Mouse (Mus musculus) neural tube, embryonic 12.5 days (tissue): Measurements from ENCODE around the gene Sema5b. TPM values are rescaled to one million over a fixed set of nuclear protein-coding genes. Genes with fewer than 3 reads are reported as not detected.

Source experiments
- ATAC-seq: fragments of 200-750 bp; cut with Nextera tagmentation; 2 replicates; pipeline ENCODE4 v1.8.0; 2017; ENCODE audit warnings: low read depth, mild to moderate bottlenecking, moderate TSS enrichment, moderate library complexity; ENCODE audit not compliant: low FRiP score
- H3K27ac ChIP-seq: fragments of 300-500 bp; sonication (generic); 2 replicates; pipeline ENCODE4 v1.5.1; 2016
- H3K27me3 ChIP-seq: fragments of 300-500 bp; sonication (generic); replicated peaks from 2 replicates; pipeline ENCODE4 v1.6.1; 2016; ENCODE audit warnings: mild to moderate bottlenecking
- H3K36me3 ChIP-seq: fragments of 300-500 bp; sonication (generic); 2 replicates; pipeline ENCODE4 v1.6.1; 2016; ENCODE audit warnings: mild to moderate bottlenecking
- H3K4me1 ChIP-seq: fragments of 300-500 bp; sonication (generic); 2 replicates; pipeline ENCODE4 v1.6.1; 2016
- H3K4me2 ChIP-seq: fragments of 300-500 bp; sonication (generic); replicated peaks from 2 replicates; pipeline ENCODE4 v1.6.1; 2016; ENCODE audit warnings: mild to moderate bottlenecking
- H3K4me3 ChIP-seq: fragments of 300-500 bp; sonication (generic); 2 replicates; pipeline ENCODE4 v1.5.1; 2016
- H3K9ac ChIP-seq: fragments of 300-500 bp; sonication (generic); 2 replicates; pipeline ENCODE4 v1.6.1; 2016; ENCODE audit warnings: mild to moderate bottlenecking
- H3K9me3 ChIP-seq: fragments of 300-500 bp; sonication (generic); 2 replicates; pipeline ENCODE4 v1.6.1; 2016; ENCODE audit warnings: mild to moderate bottlenecking
- WGBS: fragments of 180-500 bp; shearing (Covaris S2); methylation state at CpG from one replicate; pipeline ENCODE4 v1.1.7; 2016; 5-methylcytosine and 5-hydroxymethylcytosine counted together
- polyA plus RNA-seq: library from polyadenylated mRNA; unstranded; fragments of >200 nt; fragmentation: Nextera tagmentation; extraction: Ambion mirVana; gene quantifications from 2 replicates; pipeline ENCODE4 v1.2.1, GENCODE M21; 2016

Sema5b gene
- polyA plus RNA-seq, 1 experiment from 2014 or later = 46.1 TPM

GRCm38 (mm10) chr16:35625286-35626020 is 84.5 kb downstream of the Sema5b start:
- peaks cover 16% of the 10 kb centered on the region for H3K36me3 ChIP-seq
- H3K9ac ChIP-seq = no peak overlapping the region
- H3K4me2 ChIP-seq = no peak overlapping the region
- H3K4me3 ChIP-seq = no peak overlapping the region
- peaks cover 12% of the 10 kb centered on the region; the same call in 1 of the 2 replicates for H3K4me1 ChIP-seq
- WGBS = 76% methylated on average over 16 of the region's 16 CpGs
- no peak overlapping the region for H3K27ac ChIP-seq
- no peak for ATAC-seq
- H3K9me3 ChIP-seq = no peaks in the 10 kb centered on the region
- H3K27me3 ChIP-seq = no peaks in the 10 kb centered on the region

GRCm38 (mm10) chr16:35627992-35628607 is 87.2 kb downstream of the Sema5b start:
- H3K9me3 ChIP-seq = no peaks in the 10 kb centered on the region
- peak; percentile 48 for ATAC-seq
- no peak overlapping the region for H3K27ac ChIP-seq
- H3K4me2 ChIP-seq = no peak overlapping the region
- no peak overlapping the region for H3K4me3 ChIP-seq
- no peak overlapping the region for H3K9ac ChIP-seq
- no peaks in the 10 kb centered on the region for H3K27me3 ChIP-seq
- H3K4me1 ChIP-seq = peaks cover 12% of the 10 kb centered on the region; the same call in 1 of the 2 replicates
- H3K36me3 ChIP-seq = peaks cover 22% of the 10 kb centered on the region
- WGBS = 43% methylated on average over 10 of the region's 10 CpGs

GRCm38 (mm10) chr16:35630470-35631183 is 89.7 kb downstream of the Sema5b start:
- Histone ChIP-seq H3K4me1 (no peaks in the 10 kb centered on the region; the same call in 1 of the 2 replicates), H3K9ac (no peak overlapping the region), H3K27ac (no peak overlapping the region), H3K36me3 (peaks cover 25% of the 10 kb centered on the region), H3K4me3 (no peak overlapping the region), H3K27me3 (no peaks in the 10 kb centered on the region), H3K4me2 (no peak overlapping the region), H3K9me3 (no peaks in the 10 kb centered on the region)
- 67% methylated on average over 16 of the region's 16 CpGs for WGBS
- no peak for ATAC-seq

GRCm38 (mm10) chr16:35633058-35633457 is 92.1 kb downstream of the Sema5b start:
- H3K27ac ChIP-seq = no peak overlapping the region
- no peak for ATAC-seq
- no peak overlapping the region for H3K4me2 ChIP-seq
- no peaks in the 10 kb centered on the region for H3K9me3 ChIP-seq
- H3K4me3 ChIP-seq = no peak overlapping the region
- H3K36me3 ChIP-seq = peaks cover 25% of the 10 kb centered on the region
- no peaks in the 10 kb centered on the region for H3K27me3 ChIP-seq
- H3K4me1 ChIP-seq = no peaks in the 10 kb centered on the region
- H3K9ac ChIP-seq = no peak overlapping the region
- 35% methylated on average over 2 of the region's 2 CpGs for WGBS

- H3K9ac ChIP-seq = no peak overlapping the region
- no peak for ATAC-seq
- WGBS = 65% methylated on average over 4 of the region's 4 CpGs
Measured at GRCm38 (mm10) chr16:35634971-35635370, 94.0 kb downstream of the Sema5b start.

GRCm38 (mm10) chr16:35639505-35639904 is 98.6 kb downstream of the Sema5b start:
- no peak for ATAC-seq
- Histone ChIP-seq H3K4me3 (no peak overlapping the region), H3K4me1 (no peaks in the 10 kb centered on the region), H3K9me3 (no peaks in the 10 kb centered on the region), H3K36me3 (0 out of 2 replicates have a peak, but pooled peaks cover 7% of the 10 kb centered on the region), H3K4me2 (no peak overlapping the region), H3K27me3 (no peaks in the 10 kb centered on the region), H3K9ac (no peak overlapping the region), H3K27ac (no peak overlapping the region)
- 79% methylated on average over 3 of the region's 3 CpGs for WGBS

More at GRCm38 (mm10) chr16:35634971-35635370, 94.0 kb downstream of the Sema5b start:
- Histone ChIP-seq H3K4me3 (no peak overlapping the region), H3K4me2 (no peak overlapping the region), H3K4me1 (no peaks in the 10 kb centered on the region), H3K36me3 (peaks cover 18% of the 10 kb centered on the region; the same call in 1 of the 2 replicates), H3K27me3 (no peaks in the 10 kb centered on the region), H3K27ac (no peak overlapping the region), H3K9me3 (no peaks in the 10 kb centered on the region)

- H3K4me2 ChIP-seq = no peak overlapping the region
- WGBS = 78% methylated on average over 4 of the region's 4 CpGs
- no peaks in the 10 kb centered on the region for H3K27me3 ChIP-seq
- no peaks in the 10 kb centered on the region for H3K9me3 ChIP-seq
- H3K4me1 ChIP-seq = no peaks in the 10 kb centered on the region
- peaks cover 38% of the 10 kb centered on the region for H3K36me3 ChIP-seq
- no peak overlapping the region for H3K9ac ChIP-seq
- ATAC-seq = no peak
- no peak overlapping the region for H3K27ac ChIP-seq
- H3K4me3 ChIP-seq = no peak overlapping the region
Measured at GRCm38 (mm10) chr16:35648862-35649261, 107.9 kb downstream of the Sema5b start.

DNA sequence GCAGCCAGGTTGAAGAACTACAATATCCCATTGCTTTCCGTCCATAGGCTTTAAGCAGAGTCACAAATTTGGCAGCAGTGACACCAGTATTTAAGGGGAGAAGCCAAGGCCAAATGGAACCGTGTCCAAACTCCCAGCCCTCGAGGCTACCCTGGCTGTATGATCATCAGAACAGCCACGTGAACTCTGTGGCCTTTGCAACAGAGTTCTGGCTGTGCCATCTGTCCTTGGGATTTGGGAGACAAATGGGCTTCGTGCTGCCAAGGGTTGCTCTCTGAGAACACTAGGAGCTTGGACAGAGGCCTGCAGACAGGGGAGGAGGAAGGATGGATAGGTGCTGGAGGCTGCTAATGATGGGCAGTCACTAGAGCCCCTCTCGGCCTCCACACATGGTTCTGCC is 111.3 kb downstream of the Sema5b start:
- Histone ChIP-seq H3K4me2 (no peak overlapping the region), H3K9me3 (no peaks in the 10 kb centered on the region), H3K27ac (no peak overlapping the region), H3K27me3 (no peaks in the 10 kb centered on the region), H3K4me1 (no peaks in the 10 kb centered on the region), H3K36me3 (peaks cover 27% of the 10 kb centered on the region), H3K4me3 (no peak overlapping the region), H3K9ac (no peak overlapping the region)
- 64% methylated on average over 6 of the region's 6 CpGs for WGBS
- ATAC-seq = no peak

DNA sequence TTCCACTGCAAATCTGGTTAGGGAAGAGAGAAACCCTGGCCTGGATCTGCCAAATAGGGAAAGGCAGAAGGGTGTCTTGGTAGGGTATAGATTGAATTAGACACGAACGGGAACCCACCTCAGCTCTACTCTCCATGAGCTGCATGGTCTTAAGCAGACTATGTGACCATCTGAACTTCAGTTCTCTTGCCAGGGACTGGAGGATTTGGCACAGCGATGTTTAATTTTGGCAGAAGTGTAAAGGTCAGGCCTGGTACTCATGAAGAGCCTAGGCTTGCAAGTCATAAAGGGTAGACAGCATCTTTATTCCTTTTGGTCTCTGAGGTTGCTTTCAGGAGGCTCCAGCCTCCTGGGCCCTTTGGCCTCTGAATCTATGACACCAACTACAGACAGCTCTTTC is 111.8 kb downstream of the Sema5b start:
- Histone ChIP-seq H3K9ac (no peak overlapping the region), H3K27me3 (no peaks in the 10 kb centered on the region), H3K9me3 (no peaks in the 10 kb centered on the region), H3K27ac (no peak overlapping the region), H3K36me3 (peaks cover 24% of the 10 kb centered on the region), H3K4me3 (no peak overlapping the region), H3K4me1 (no peaks in the 10 kb centered on the region), H3K4me2 (no peak overlapping the region)
- ATAC-seq = no peak
- WGBS = 93% methylated on average over 3 of the region's 3 CpGs

DNA sequence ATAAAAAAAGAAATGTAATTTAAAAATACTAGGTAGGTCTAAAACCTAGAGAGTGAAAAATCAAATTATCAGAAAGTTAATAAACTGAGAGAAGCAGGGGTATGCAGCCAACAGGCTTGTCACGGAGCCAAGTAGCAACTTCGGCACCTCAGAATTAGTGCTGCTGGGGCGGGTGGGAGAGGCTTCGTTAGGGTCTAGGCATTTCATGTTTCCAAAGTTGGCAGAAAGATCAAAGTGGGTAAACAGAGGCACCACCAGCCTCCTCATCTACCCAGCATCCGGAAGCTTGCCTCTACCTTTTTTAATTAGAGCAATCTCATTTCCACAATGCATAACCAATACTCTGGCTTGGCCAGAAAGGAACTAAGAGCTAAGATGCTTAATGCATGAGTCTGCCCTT is 113.0 kb downstream of the Sema5b start:
- H3K9me3 ChIP-seq = no peaks in the 10 kb centered on the region
- H3K36me3 ChIP-seq = peaks cover 27% of the 10 kb centered on the region
- no peak overlapping the region for H3K4me2 ChIP-seq
- WGBS = 96% methylated on average over 5 of the region's 5 CpGs
- H3K27me3 ChIP-seq = 0 out of 2 replicates have a peak, but pooled peaks cover 5% of the 10 kb centered on the region
- H3K4me3 ChIP-seq = no peak overlapping the region
- H3K4me1 ChIP-seq = no peaks in the 10 kb centered on the region
- H3K27ac ChIP-seq = no peak overlapping the region
- ATAC-seq = no peak
- H3K9ac ChIP-seq = no peak overlapping the region

GRCm38 (mm10) chr16:35660222-35660621 is 119.3 kb downstream of the Sema5b start:
- H3K4me3 ChIP-seq = peak overlapping the region; percentile 16; the same call in 1 of the 2 replicates
- no peaks in the 10 kb centered on the region for H3K9me3 ChIP-seq
- H3K9ac ChIP-seq = no peak overlapping the region
- no peak for ATAC-seq
- H3K27me3 ChIP-seq = peaks cover 23% of the 10 kb centered on the region
- peaks cover 55% of the 10 kb centered on the region for H3K36me3 ChIP-seq
- H3K27ac ChIP-seq = no peak overlapping the region
- peak overlapping the region; percentile 54 for H3K4me2 ChIP-seq
- WGBS = 14% methylated on average over 36 of the region's 36 CpGs
- no peaks in the 10 kb centered on the region for H3K4me1 ChIP-seq

- Histone ChIP-seq H3K9ac (no peak overlapping the region), H3K4me3 (no peak overlapping the region), H3K27me3 (peaks cover 18% of the 10 kb centered on the region), H3K4me2 (no peak overlapping the region), H3K9me3 (no peaks in the 10 kb centered on the region), H3K27ac (no peak overlapping the region), H3K36me3 (peaks cover 45% of the 10 kb centered on the region), H3K4me1 (no peaks in the 10 kb centered on the region)
- 95% methylated on average over 9 of the region's 9 CpGs for WGBS
- no peak for ATAC-seq
Measured at GRCm38 (mm10) chr16:35663831-35664414, 123.0 kb downstream of the Sema5b start.
